Mouse (Mus musculus) kidney, adult 2 months (tissue): Measurements from ENCODE around the gene Tuft1. TPM values are rescaled to one million over a fixed set of nuclear protein-coding genes. Genes with fewer than 3 reads are reported as not detected.
A peak's percentile ranks its signal among the peaks of the same experiment; 100 is the strongest.

Experiments used
- DNase-seq: peaks from one replicate; pipeline ENCODE4 v3.0.0; 2021
- H3K27ac ChIP-seq: fragments of 200-500 bp; 2 replicates; pipeline ENCODE4 v1.5.1; 2012; ENCODE audit warnings: low read depth, low read length, control low read depth, inconsistent platforms; ENCODE audit not compliant: insufficient read depth
- H3K27me3 ChIP-seq: fragments of 200-500 bp; replicated peaks from 2 replicates; pipeline ENCODE4 v1.6.1; 2012; ENCODE audit warnings: mild to moderate bottlenecking, moderate library complexity, low read length, inconsistent platforms; ENCODE audit not compliant: control insufficient read depth, insufficient read depth
- H3K36me3 ChIP-seq: fragments of 200-500 bp; 2 replicates; pipeline ENCODE4 v1.6.1; 2012; ENCODE audit warnings: mild to moderate bottlenecking, moderate library complexity, low read length, inconsistent platforms; ENCODE audit not compliant: control insufficient read depth, insufficient read depth
- H3K4me1 ChIP-seq: fragments of 200-500 bp; 2 replicates; pipeline ENCODE4 v1.6.1; 2011; ENCODE audit warnings: low read length; ENCODE audit not compliant: control insufficient read depth, insufficient read depth
- H3K4me3 ChIP-seq: fragments of 200-500 bp; 2 replicates; pipeline ENCODE4 v1.5.1; 2011; ENCODE audit warnings: mild to moderate bottlenecking, low read depth, low read length, control low read depth; ENCODE audit not compliant: insufficient read depth
- CTCF ChIP-seq: fragments of 200-500 bp; conservative IDR thresholded peaks from 2 replicates; pipeline ENCODE4 v1.5.1; 2011; ENCODE audit warnings: low read depth, mild to moderate bottlenecking, control low read depth, low read length, moderate library complexity, mixed read lengths; ENCODE audit not compliant: insufficient read depth, insufficient read length
- POLR2A ChIP-seq: fragments of 200-500 bp; IDR thresholded peaks from one replicate; pipeline ENCODE4 v1.6.1; 2011; ENCODE audit warnings: low read depth, low read length, control low read depth
- WGBS: fragments of 180-500 bp; shearing (Covaris S2); methylation state at CpG from one replicate; pipeline ENCODE4 v1.1.7; 2018; 5-methylcytosine and 5-hydroxymethylcytosine counted together
- polyA plus RNA-seq: library from polyadenylated mRNA; depleted of rRNA; stranded (reverse); fragments of >200 nt; gene quantifications from 2 replicates; pipeline ENCODE4 v1.2.3, GENCODE M21; 2012

The Tuft1 gene
- polyA plus RNA-seq, 1 experiment: 15.3 TPM

- WGBS: 81% methylated on average over 3 of the region's 3 CpGs
- H3K27me3 ChIP-seq: no peaks in the 10 kb centered on the region
- no peak for DNase-seq
- H3K4me3 ChIP-seq: no peak overlapping the region
- TF ChIP-seq POLR2A (no peak), CTCF (no peak)
- H3K27ac ChIP-seq: no peak overlapping the region
- no peaks in the 10 kb centered on the region for H3K4me1 ChIP-seq
- no peaks in the 10 kb centered on the region; the same call in 1 of the 2 replicates for H3K36me3 ChIP-seq
These were observed 49.1 kb downstream of the Tuft1 start for GRCm38 (mm10) chr3:94609621-94610020.

- TF ChIP-seq CTCF (peak; percentile 77), POLR2A (no peak)
- Histone ChIP-seq H3K36me3 (no peaks in the 10 kb centered on the region), H3K4me3 (no peak overlapping the region), H3K27ac (no peak overlapping the region), H3K4me1 (peaks cover 2% of the 10 kb centered on the region; the same call in 1 of the 2 replicates), H3K27me3 (no peaks in the 10 kb centered on the region)
- 3% methylated on average over 4 of the region's 4 CpGs for WGBS
- peak; percentile 68 for DNase-seq
These were observed 56.7 kb downstream of the Tuft1 start for GRCm38 (mm10) chr3:94601959-94602358.

- H3K4me3 ChIP-seq: no peak overlapping the region
- 73% methylated on average over 3 of the region's 3 CpGs for WGBS
These were observed 61.4 kb downstream of the Tuft1 start for GRCm38 (mm10) chr3:94597224-94597779.

GRCm38 (mm10) chr3:94595871-94596287 lies 62.8 kb downstream of the Tuft1 start:
- WGBS: 91% methylated on average over 6 of the region's 6 CpGs
- H3K4me3 ChIP-seq: no peak overlapping the region
- TF ChIP-seq CTCF: no peak
- TF ChIP-seq POLR2A: no peak
- no peaks in the 10 kb centered on the region for H3K36me3 ChIP-seq
- H3K27ac ChIP-seq: no peak overlapping the region
- H3K27me3 ChIP-seq: no peaks in the 10 kb centered on the region
- no peak for DNase-seq
- H3K4me1 ChIP-seq: peaks cover 3% of the 10 kb centered on the region; the same call in 1 of the 2 replicates

More at GRCm38 (mm10) chr3:94597224-94597779, 61.4 kb downstream of the Tuft1 start:
- TF ChIP-seq POLR2A (no peak), CTCF (no peak)
- Histone ChIP-seq H3K27ac (no peak overlapping the region), H3K36me3 (no peaks in the 10 kb centered on the region), H3K4me1 (peaks cover 5% of the 10 kb centered on the region; the same call in 1 of the 2 replicates), H3K27me3 (no peaks in the 10 kb centered on the region)
- no peak for DNase-seq

- no peak overlapping the region for H3K4me3 ChIP-seq
- TF ChIP-seq CTCF (no peak), POLR2A (no peak)
- H3K27ac ChIP-seq: no peak overlapping the region
- WGBS: 72% methylated on average over 5 of the region's 5 CpGs
- H3K4me1 ChIP-seq: no peaks in the 10 kb centered on the region
- no peaks in the 10 kb centered on the region for H3K36me3 ChIP-seq
- no peaks in the 10 kb centered on the region for H3K27me3 ChIP-seq
- no peak for DNase-seq
These were observed 67.6 kb downstream of the Tuft1 start for GRCm38 (mm10) chr3:94591066-94591465.

- Histone ChIP-seq H3K4me3 (no peak overlapping the region), H3K27me3 (no peaks in the 10 kb centered on the region), H3K4me1 (no peaks in the 10 kb centered on the region), H3K27ac (no peak overlapping the region), H3K36me3 (no peaks in the 10 kb centered on the region)
- WGBS: 59% methylated on average over 5 of the region's 5 CpGs
- TF ChIP-seq POLR2A (no peak), CTCF (no peak)
- no peak for DNase-seq
These were observed 70.7 kb downstream of the Tuft1 start for GRCm38 (mm10) chr3:94587962-94588361.

- DNase-seq: no peak
- Histone ChIP-seq H3K4me1 (peaks cover 12% of the 10 kb centered on the region), H3K4me3 (peak overlapping the region; percentile 81; the same call in 1 of the 2 replicates), H3K36me3 (no peaks in the 10 kb centered on the region), H3K27me3 (no peaks in the 10 kb centered on the region), H3K27ac (no peak overlapping the region)
- WGBS: 68% methylated on average over 7 of the region's 7 CpGs
- TF ChIP-seq CTCF: no peak
These were observed 75.7 kb downstream of the Tuft1 start for GRCm38 (mm10) chr3:94582944-94583343.

- Histone ChIP-seq H3K27me3 (no peaks in the 10 kb centered on the region), H3K36me3 (no peaks in the 10 kb centered on the region), H3K4me1 (peaks cover 15% of the 10 kb centered on the region), H3K4me3 (peak within 1 kb of the TSS; percentile 81), H3K27ac (peak within 1 kb of the TSS; percentile 67)
- WGBS: under 1% methylated on average over 39 of the region's 42 CpGs
- TF ChIP-seq CTCF (no peak), POLR2A (peak; percentile 4)
- peak; percentile 94 for DNase-seq
These were observed 76.2 kb downstream of the Tuft1 start, which contains the start of gene Snx27 for GRCm38 (mm10) chr3:94582456-94582891. Gene Snx27 (minus strand): TSS chr3:94582716.
